Mouse (Mus musculus) CH12.LX (cell line): Measurements from ENCODE around the gene Utp20. TPM values are rescaled to one million over a fixed set of nuclear protein-coding genes. Genes with fewer than 3 reads are reported as not detected.

ENCODE experiments used
- DNase-seq: peaks from one replicate; pipeline ENCODE4 v3.0.0-alpha.2; 2013; ENCODE audit errors: extremely low read depth
- H3K27ac ChIP-seq: 2 replicates; pipeline ENCODE4 v1.5.1; 2012; ENCODE audit warnings: low read depth, mild to moderate bottlenecking, control low read depth, moderate library complexity; ENCODE audit not compliant: insufficient read depth
- H3K27me3 ChIP-seq: replicated peaks from 2 replicates; pipeline ENCODE3; 2012; ENCODE audit warnings: inconsistent platforms
- H3K36me3 ChIP-seq, 2 experiments: replicated peaks in 1 of 2; 2 replicates each; pipeline versions ENCODE3 to v1.6.1; 2012; ENCODE audit warnings: inconsistent platforms in 1 of 2, low read length in 1 of 2, mild to moderate bottlenecking in 1 of 2, mixed read lengths in 1 of 2, moderate library complexity in 1 of 2; ENCODE audit not compliant: control insufficient read depth in 1 of 2, insufficient read depth in 1 of 2
- H3K4me1 ChIP-seq, 2 experiments: 2 replicates each; pipeline ENCODE4 v1.6.1; 2012; ENCODE audit warnings: inconsistent platforms in 1 of 2, moderate library complexity in 1 of 2; ENCODE audit not compliant: insufficient read depth in 2 of 2, control insufficient read depth in 1 of 2
- H3K4me2 ChIP-seq: 2 replicates; pipeline ENCODE4 v1.6.1; 2012; ENCODE audit warnings: low read depth, mild to moderate bottlenecking, control low read depth; ENCODE audit not compliant: poor library complexity, insufficient read depth, severe bottlenecking
- H3K4me3 ChIP-seq, 3 experiments: fragments of 150-350 bp in 1 of 3; sonication (generic) in 1 of 3; replicated peaks in 1 of 3; 2 replicates each; pipeline versions ENCODE3 to v1.5.1; 2011 to 2012; ENCODE audit warnings: low read depth in 2 of 3, low read length in 2 of 3, mild to moderate bottlenecking in 2 of 3, moderate library complexity in 2 of 3, control low read depth in 1 of 3, improper control_type of control experiment in 1 of 3, inconsistent platforms in 1 of 3, mixed read lengths in 1 of 3; ENCODE audit not compliant: poor library complexity in 1 of 3
- H3K79me2 ChIP-seq: replicated peaks from 2 replicates; pipeline ENCODE4 v1.6.1; 2012; ENCODE audit warnings: mild to moderate bottlenecking, moderate library complexity; ENCODE audit not compliant: control insufficient read depth, poor library complexity, insufficient read depth, severe bottlenecking; ENCODE audit errors: extremely low read depth
- H3K9ac ChIP-seq: 2 replicates; pipeline ENCODE4 v1.6.1; 2012; ENCODE audit warnings: low read depth, mild to moderate bottlenecking, control low read depth, moderate library complexity; ENCODE audit not compliant: insufficient read depth
- H3K9me3 ChIP-seq: replicated peaks from 2 replicates; pipeline ENCODE3; 2012; ENCODE audit warnings: low read length, inconsistent platforms, mixed read lengths
- BHLHE40 ChIP-seq: IDR thresholded peaks from 2 replicates; pipeline ENCODE4 v1.6.1; 2011; ENCODE audit warnings: mild to moderate bottlenecking, low read depth, low read length, improper control_type of control experiment
- CHD2 ChIP-seq: IDR thresholded peaks from 2 replicates; pipeline ENCODE4 v1.6.1; 2011; ENCODE audit warnings: low read length, improper control_type of control experiment
- CTCF ChIP-seq, 2 experiments: IDR thresholded peaks in 1 of 2; conservative IDR thresholded peaks in 1 of 2; 2 replicates each; pipeline ENCODE4 v1.5.1; 2011 to 2012; ENCODE audit warnings: low read depth in 2 of 2, low read length in 2 of 2, improper control_type of control experiment in 1 of 2, inconsistent platforms in 1 of 2, mild to moderate bottlenecking in 1 of 2, moderate library complexity in 1 of 2
- ELF1 ChIP-seq: IDR thresholded peaks from 2 replicates; pipeline ENCODE4 v1.6.1; 2014; ENCODE audit warnings: low read depth, mild to moderate bottlenecking, inconsistent platforms, low read length, improper control_type of control experiment
- EP300 ChIP-seq: IDR thresholded peaks from 2 replicates; pipeline ENCODE4 v1.6.1; 2011; ENCODE audit warnings: low read length, improper control_type of control experiment
- ETS1 ChIP-seq: conservative IDR thresholded peaks from 2 replicates; pipeline ENCODE4 v1.6.1; 2012; ENCODE audit warnings: low read depth, mild to moderate bottlenecking, inconsistent platforms, low read length, improper control_type of control experiment, moderate library complexity
- GABPA ChIP-seq: IDR thresholded peaks from 2 replicates; pipeline ENCODE4 v1.6.1; 2012; ENCODE audit warnings: low read depth, low read length, improper control_type of control experiment, inconsistent platforms; ENCODE audit not compliant: insufficient replicate concordance
- IRF4 ChIP-seq: IDR thresholded peaks from 2 replicates; pipeline ENCODE4 v1.6.1; 2014; ENCODE audit warnings: low read depth, mild to moderate bottlenecking, inconsistent platforms, low read length, improper control_type of control experiment
- JUND ChIP-seq: conservative IDR thresholded peaks from 2 replicates; pipeline ENCODE4 v1.6.1; 2011; ENCODE audit warnings: low read depth, low read length, improper control_type of control experiment
- MEF2A ChIP-seq: IDR thresholded peaks from 2 replicates; pipeline ENCODE4 v1.6.1; 2014; ENCODE audit warnings: low read depth, mild to moderate bottlenecking, inconsistent platforms, low read length, improper control_type of control experiment, borderline replicate concordance
- MXI1 ChIP-seq: IDR thresholded peaks from 2 replicates; pipeline ENCODE4 v1.6.1; 2011; ENCODE audit warnings: mild to moderate bottlenecking, low read depth, low read length, improper control_type of control experiment
- MYC ChIP-seq: IDR thresholded peaks from 2 replicates; pipeline ENCODE4 v1.6.1; 2011; ENCODE audit warnings: low read depth, mild to moderate bottlenecking, improper control_type of control experiment, low read length
- POLR2AphosphoS2 ChIP-seq: IDR thresholded peaks from 2 replicates; pipeline ENCODE4 v1.6.1; 2011; ENCODE audit warnings: low read depth, low read length, improper control_type of control experiment
- RAD21 ChIP-seq: IDR thresholded peaks from 2 replicates; pipeline ENCODE4 v1.6.1; 2011; ENCODE audit warnings: low read depth, mild to moderate bottlenecking, low read length, improper control_type of control experiment, moderate library complexity
- SMC3 ChIP-seq: IDR thresholded peaks from 2 replicates; pipeline ENCODE4 v1.6.1; 2011; ENCODE audit warnings: low read depth, low read length, improper control_type of control experiment
- TCF12 ChIP-seq: IDR thresholded peaks from 2 replicates; pipeline ENCODE4 v1.6.1; 2014; ENCODE audit warnings: low read depth, mild to moderate bottlenecking, inconsistent platforms, low read length, improper control_type of control experiment
- UBTF ChIP-seq: IDR thresholded peaks from 2 replicates; pipeline ENCODE4 v1.6.1; 2012; ENCODE audit warnings: low read depth, mild to moderate bottlenecking, inconsistent platforms, low read length, improper control_type of control experiment, moderate library complexity
- USF2 ChIP-seq: conservative IDR thresholded peaks from 2 replicates; pipeline ENCODE4 v1.6.1; 2011; ENCODE audit warnings: low read depth, low read length, improper control_type of control experiment
- ZKSCAN1 ChIP-seq: IDR thresholded peaks from 2 replicates; pipeline ENCODE4 v1.6.1; 2012; ENCODE audit warnings: low read depth, inconsistent platforms, low read length, improper control_type of control experiment, borderline replicate concordance
- ZNF384 ChIP-seq: IDR thresholded peaks from 2 replicates; pipeline ENCODE4 v1.6.1; 2012; ENCODE audit warnings: low read depth, low read length, improper control_type of control experiment, inconsistent platforms
- dilution Hi-C: fragments of 300-500 bp; cut with MboI; formaldehyde crosslinking; loops from 2 replicates; pipeline ENCODE4 v1.14.3; 2020; ENCODE audit warnings: low sequenced_read_pairs; ENCODE audit not compliant: extremely low pct_unique_long_range_greater_than_20kb, extremely low pct_ligation_motif_present
- in situ Hi-C: fragments of 300-500 bp; cut with MboI; formaldehyde crosslinking; loops from 3 replicates; pipeline ENCODE4 v1.14.3; 2019; ENCODE audit warnings: low sequenced_read_pairs, low pct_ligation_motif_present, low pct_unique_long_range_greater_than_20kb, mixed read lengths
- polyA plus RNA-seq: library from polyadenylated mRNA; unstranded; fragments of >175 nt; gene quantifications from 2 replicates; pipeline ENCODE4 v1.2.1, GENCODE M21; 2012; ENCODE audit warnings: low read depth; ENCODE audit not compliant: insufficient read length
- total RNA-seq, 2 experiments: library from RNA; depleted of rRNA; stranded (reverse); fragments of 300-350 nt in 1 of 2; fragments of >200 nt in 1 of 2; gene quantifications; 2 replicates each; pipeline ENCODE4 v1.2.3; 2012 to 2014

Utp20 gene
- total and polyA plus RNA-seq, 3 experiments, result 40.1 to 70.4 (median 43.0) TPM

DNA sequence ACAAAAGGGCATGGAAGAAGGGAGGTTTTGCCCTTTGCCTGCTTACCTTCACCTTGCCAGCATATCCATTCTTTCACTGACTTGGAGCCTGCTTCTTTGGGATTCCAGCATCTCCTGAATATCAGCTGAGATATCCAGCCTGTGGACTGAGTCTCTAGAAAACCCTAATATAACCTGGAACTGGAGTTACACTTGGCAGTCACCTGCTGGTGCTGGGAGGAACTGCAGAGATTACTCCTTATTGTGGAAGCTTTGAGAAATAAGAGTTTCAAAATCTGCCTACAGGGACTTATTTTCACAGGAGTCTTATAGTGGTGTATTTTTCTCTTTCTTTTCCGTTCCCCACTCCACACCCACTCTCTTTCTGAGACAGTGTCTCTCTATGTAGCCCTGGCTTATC, 99.5 kb downstream of the Utp20 start:
- dilution Hi-C loops, result no loop called here
- peaks cover 9% of the 10 kb centered on the region for H3K79me2 ChIP-seq
- peak; percentile 58 for DNase-seq
- H3K4me3 ChIP-seq, result no peak overlapping the region
- H3K4me1 ChIP-seq, result peaks cover 0 to 1% of the 10 kb centered on the region in 2 experiments; a peak in 2 of 4 replicates
- H3K4me2 ChIP-seq, result no peak overlapping the region
- H3K9ac ChIP-seq, result no peak overlapping the region
- H3K27ac ChIP-seq, result no peak overlapping the region
- TF ChIP-seq ZKSCAN1 (no peak), SMC3 (peak; percentile 64), MXI1 (no peak), CTCF (conservative IDR thresholded peaks at IDR 0.05 in 1 of 2, IDR thresholded peaks at IDR 0.05 in 1 of 2; ENCODE audit: low read depth in 2 of 2, low read length in 2 of 2) (peak; percentile 69 to 71), BHLHE40 (no peak), UBTF (no peak), MYC (no peak), RAD21 (peak; percentile 60), ELF1 (no peak)
- TF ChIP-seq, all 38 proteins: peak for 3
- no peaks in the 10 kb centered on the region for H3K9me3 ChIP-seq
- H3K36me3 ChIP-seq, result no peaks in the 10 kb centered on the region
- no peaks in the 10 kb centered on the region for H3K27me3 ChIP-seq
- in situ Hi-C loops, result no loop called here

DNA sequence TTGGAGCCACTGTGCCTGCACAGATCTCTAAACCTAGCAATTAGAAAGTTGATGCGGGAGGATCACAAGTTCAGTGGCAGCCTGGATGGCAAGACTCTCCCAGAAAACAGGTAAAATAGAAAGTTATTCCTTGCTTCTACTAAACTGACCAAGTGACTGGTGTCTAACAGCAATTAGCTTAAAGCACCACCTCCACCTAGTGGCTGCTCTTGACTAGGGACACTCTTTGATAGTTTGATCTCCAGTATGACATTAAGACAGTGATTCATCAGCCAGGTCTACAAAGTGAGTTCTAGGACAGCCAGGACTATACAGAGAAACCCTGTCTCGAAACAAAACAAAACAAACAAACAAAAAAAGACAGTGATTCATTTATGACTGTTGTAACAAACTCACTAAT, 101.3 kb downstream of the Utp20 start:
- DNase-seq, result peak; percentile 53
- Histone ChIP-seq H3K4me2 (peak overlapping the region; percentile 13; the same call in 1 of the 2 replicates), H3K36me3 (no peaks in the 10 kb centered on the region), H3K4me3 (no peak overlapping the region), H3K27me3 (no peaks in the 10 kb centered on the region), H3K4me1 (no peaks in the 10 kb centered on the region; a peak in 1 of 4 replicates), H3K9me3 (no peaks in the 10 kb centered on the region), H3K27ac (no peak overlapping the region), H3K79me2 (no peaks in the 10 kb centered on the region), H3K9ac (no peak overlapping the region)
- TF ChIP-seq EP300 (no peak), GABPA (no peak), RAD21 (peak; percentile 83), UBTF (no peak), ZNF384 (no peak), JUND (no peak), ETS1 (no peak), IRF4 (no peak), POLR2AphosphoS2 (no peak), SMC3 (peak; percentile 71), USF2 (no peak), TCF12 (no peak), CHD2 (no peak), ZKSCAN1 (no peak), MEF2A (no peak), CTCF (conservative IDR thresholded peaks at IDR 0.05 in 1 of 2, IDR thresholded peaks at IDR 0.05 in 1 of 2; ENCODE audit: low read depth in 2 of 2, low read length in 2 of 2) (peak; percentile 34 to 78; a peak in 3 of 4 replicates)
- dilution Hi-C loops, result no loop called here
- in situ Hi-C loops, result no loop called here
